8 mouse cellular contexts compared by ENCODE assay signal in the genomic region with DNA sequence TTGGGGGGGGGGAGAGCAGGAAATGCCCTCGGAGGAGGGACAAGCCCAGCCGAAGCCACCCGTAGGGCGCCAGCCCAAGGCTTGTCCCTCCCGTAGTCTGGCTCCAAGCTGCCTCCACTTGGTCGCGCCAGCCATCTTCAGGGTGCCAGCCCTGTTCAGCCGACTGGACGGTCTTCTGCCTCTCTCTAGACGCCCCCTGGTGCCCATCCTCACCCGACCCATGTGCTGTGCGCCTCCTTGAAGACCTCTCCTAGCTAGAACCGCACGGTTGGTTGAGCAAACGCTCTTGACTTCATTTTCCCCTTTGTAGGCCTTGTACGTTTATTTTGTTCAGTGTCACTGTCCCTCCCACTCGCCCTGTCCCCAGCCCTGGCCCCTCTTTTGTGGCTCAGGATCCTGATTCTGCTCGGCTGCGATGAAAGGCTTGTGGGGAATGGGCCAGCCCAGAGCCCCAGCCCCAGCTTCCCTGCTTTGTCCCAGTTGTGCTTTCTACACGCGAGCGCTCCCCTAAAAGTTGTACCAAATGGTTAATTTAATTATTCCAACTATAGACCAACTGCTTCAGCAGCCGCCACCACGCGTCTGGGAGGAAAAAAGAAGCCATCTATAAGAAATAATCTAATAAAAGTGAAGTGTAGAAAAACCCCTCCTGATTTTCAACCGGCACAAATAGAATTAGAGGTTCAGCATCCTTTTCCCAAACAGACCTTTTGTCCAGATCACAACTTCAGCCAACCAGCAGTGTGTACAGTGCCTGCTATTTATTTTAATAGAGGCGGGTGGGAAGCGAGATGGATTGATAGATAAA. TPM values are rescaled to one million over a fixed set of nuclear protein-coding genes. Genes with fewer than 3 reads are reported as not detected.
DNase-seq lines count a peak whose midpoint lies in the region; ATAC-seq lines count a peak whose summit lies in the region.

No protein-coding gene starts in this region.

- WGBS in heart, embryonic 11.5 days (ENCODE audit: insufficient replicate concordance), result 3% methylated on average over 24 of the region's 28 CpGs
- 2% methylated on average over 28 of the region's 28 CpGs for WGBS in heart, embryonic 12.5 days
- 5% methylated on average over 28 of the region's 28 CpGs for WGBS in liver, embryonic 11.5 days

- H3K4me3 ChIP-seq in heart, embryonic 11.5 days (ENCODE audit: low read depth, low read length), result no peak overlapping the region
- no peak overlapping the region for H3K4me3 ChIP-seq in heart, embryonic 12.5 days
- H3K4me3 ChIP-seq in liver, embryonic 11.5 days (ENCODE audit: low read depth, low read length), result no peak overlapping the region

- H3K9me3 ChIP-seq in heart, embryonic 11.5 days (replicated peaks; ENCODE audit: control insufficient read depth, low read length), result no peaks in the 10 kb centered on the region
- no peaks in the 10 kb centered on the region for H3K9me3 ChIP-seq in heart, embryonic 12.5 days (replicated peaks)
- no peaks in the 10 kb centered on the region for H3K9me3 ChIP-seq in liver, embryonic 11.5 days (ENCODE audit: control insufficient read depth, low read length)

- no peak overlapping the region for H3K27ac ChIP-seq in heart, embryonic 11.5 days (ENCODE audit: low read depth, low read length)
- no peak overlapping the region for H3K27ac ChIP-seq in heart, embryonic 12.5 days (ENCODE audit: poor library complexity, severe bottlenecking)
- H3K27ac ChIP-seq in liver, embryonic 11.5 days (ENCODE audit: low read depth, low read length), result no peak overlapping the region

- ATAC-seq in heart, embryonic 11.5 days (replicated peaks; ENCODE audit: insufficient number of reproducible peaks, low FRiP score, low TSS enrichment), result peak; percentile 61; the same call in 1 of the 2 replicates
- no peak for ATAC-seq in heart, embryonic 12.5 days (ENCODE audit: insufficient number of reproducible peaks, low FRiP score)
- no peak for ATAC-seq in liver, embryonic 11.5 days (replicated peaks; ENCODE audit: low FRiP score)

- H3K4me2 ChIP-seq in heart, embryonic 11.5 days, result no peak overlapping the region
- H3K4me2 ChIP-seq in heart, embryonic 12.5 days, result no peak overlapping the region
- no peak overlapping the region for H3K4me2 ChIP-seq in liver, embryonic 11.5 days

- peak; percentile 19 for DNase-seq in thymus, postnatal 4 days
- no peak for DNase-seq in thymus, postnatal 0 days (ENCODE audit: low spot score)
- DNase-seq in liver, embryonic 11.5 days (ENCODE audit: low spot score), result peak; percentile 37
- DNase-seq in ovary, postnatal 10 days (ENCODE audit: low spot score), result no peak
- no peak for DNase-seq in left cerebral cortex, adult 8-10 months (ENCODE audit: low spot score in 2 of 2)
- DNase-seq in cerebellum, adult 9-11 months, result no peak

- H3K9ac ChIP-seq in heart, embryonic 11.5 days (ENCODE audit: low read depth, low read length), result no peak overlapping the region
- H3K9ac ChIP-seq in heart, embryonic 12.5 days, result no peak overlapping the region
- H3K9ac ChIP-seq in liver, embryonic 11.5 days (ENCODE audit: low read depth, low read length), result no peak overlapping the region

- H3K27me3 ChIP-seq in heart, embryonic 11.5 days (ENCODE audit: control insufficient read depth, insufficient read depth, low read length), result peaks cover 78% of the 10 kb centered on the region
- H3K27me3 ChIP-seq in heart, embryonic 12.5 days (replicated peaks), result peaks cover 93% of the 10 kb centered on the region
- peaks cover 87% of the 10 kb centered on the region for H3K27me3 ChIP-seq in liver, embryonic 11.5 days (replicated peaks; ENCODE audit: control insufficient read depth, insufficient read depth, low read length)

- H3K4me1 ChIP-seq in heart, embryonic 11.5 days (ENCODE audit: control insufficient read depth, insufficient read depth, low read length), result no peaks in the 10 kb centered on the region
- H3K4me1 ChIP-seq in heart, embryonic 12.5 days (replicated peaks), result no peaks in the 10 kb centered on the region
- no peaks in the 10 kb centered on the region for H3K4me1 ChIP-seq in liver, embryonic 11.5 days (replicated peaks; ENCODE audit: control insufficient read depth, insufficient read depth, low read length)

- no peaks in the 10 kb centered on the region for H3K36me3 ChIP-seq in heart, embryonic 11.5 days (ENCODE audit: control insufficient read depth, insufficient read depth, low read length)
- no peaks in the 10 kb centered on the region for H3K36me3 ChIP-seq in heart, embryonic 12.5 days
- H3K36me3 ChIP-seq in liver, embryonic 11.5 days (ENCODE audit: control insufficient read depth, insufficient read depth, low read length), result no peaks in the 10 kb centered on the region

RNA-seq across cellular contexts. Expression of gene Phox2b, which starts 2.9 kb away (rescaled TPM):
- polyA plus RNA-seq in heart, embryonic 11.5 days (2014; fragmentation: Nextera tagmentation; extraction: Ambion mirVana), result 0.25 and 0.43 TPM in 2 replicates
- 0.22 TPM in 1 of 2 replicates, not detected in the other for polyA plus RNA-seq in heart, embryonic 12.5 days (2016; fragmentation: Nextera tagmentation; extraction: Ambion mirVana)
- not detected in 2 replicates for polyA plus RNA-seq in thymus, postnatal 0 days (2015; fragmentation: Nextera tagmentation; extraction: Ambion mirVana)
- polyA plus RNA-seq in liver, embryonic 11.5 days (2014; fragmentation: Nextera tagmentation; extraction: Ambion mirVana), result 0.70 and 0.84 TPM in 2 replicates
- not detected for total RNA-seq in left cerebral cortex, adult 8-10 months (2022)

Comparison
In these comparisons a context has a peak if more than half of its experiments do, and no peak if none do; other contexts are left out.
1. DNase-seq: peak in thymus, postnatal 4 days (single experiment) and liver, embryonic 11.5 days (single experiment); none in thymus, postnatal 0 days (single experiment), ovary, postnatal 10 days (single experiment), left cerebral cortex, adult 8-10 months (0 of 2) and cerebellum, adult 9-11 months (single experiment).